ENCODE assay signal across 13 mouse cellular contexts in genomic region chr4:82663749-82664381, GRCm38 (mm10). TPM values are rescaled to one million over a fixed set of nuclear protein-coding genes. Genes with fewer than 3 reads are reported as not detected.
A peak's percentile ranks its signal among the peaks of the same experiment; 100 is the strongest.
DNase-seq lines count a peak whose midpoint lies in the region; ATAC-seq and TF ChIP-seq lines count a peak whose summit lies in the region.
"Had no signal": no experiment of that assay in that cellular context is flagged by ENCODE, and none has a peak within 500 bp of the region (broad histone marks: within the 10 kb centered on the region; RNA-seq: fewer than 3 reads in every experiment).

No protein-coding gene starts in this region.

- H3K9ac ChIP-seq in heart, adult 2 months (ENCODE audit: low read depth, low read length): no peak overlapping the region
- H3K9ac ChIP-seq in lung, postnatal 0 days (replicated peaks; ENCODE audit: low read depth): no peak overlapping the region
- H3K9ac ChIP-seq in neural tube, embryonic 14.5 days (replicated peaks; ENCODE audit: low read depth, low read length): no peak overlapping the region

- no peak for TF ChIP-seq EP300 in heart, adult 2 months (IDR thresholded peaks at IDR 0.05; ENCODE audit: insufficient read depth, low read depth, low read length)
- TF ChIP-seq EP300 in lung, postnatal 0 days (IDR thresholded peaks at IDR 0.05): no peak

- H3K27me3 ChIP-seq in cerebellum, adult 2 months (ENCODE audit: control insufficient read depth, insufficient read depth, low read length): no peaks in the 10 kb centered on the region
- H3K27me3 ChIP-seq in heart, adult 2 months (ENCODE audit: control insufficient read depth, insufficient read depth, low read length): no peaks in the 10 kb centered on the region
- H3K27me3 ChIP-seq in lung, postnatal 0 days (replicated peaks; ENCODE audit: insufficient read depth, low read length): no peaks in the 10 kb centered on the region
- H3K27me3 ChIP-seq in neural tube, embryonic 14.5 days (ENCODE audit: control insufficient read depth, insufficient read depth, low read length): no peaks in the 10 kb centered on the region

- no peak for ATAC-seq in lung, postnatal 0 days
- ATAC-seq in neural tube, embryonic 14.5 days (ENCODE audit: low read depth): peak; percentile 45; the same call in 1 of the 2 replicates

- no peak overlapping the region for H3K4me3 ChIP-seq in cerebellum, adult 2 months (replicated peaks; ENCODE audit: insufficient read depth, low read depth, low read length)
- no peak overlapping the region for H3K4me3 ChIP-seq in heart, adult 2 months
- H3K4me3 ChIP-seq in lung, postnatal 0 days (ENCODE audit: low read depth, low read length): no peak overlapping the region
- no peak overlapping the region for H3K4me3 ChIP-seq in neural tube, embryonic 14.5 days (ENCODE audit: low read depth, low read length)

- peak; percentile 16; the same call in 1 of the 2 replicates for TF ChIP-seq CTCF in cerebellum, adult 2 months (IDR thresholded peaks at IDR 0.05; ENCODE audit: borderline replicate concordance, insufficient read depth, low read depth, low read length)
- peak; percentile 21 for TF ChIP-seq CTCF in heart, adult 2 months (IDR thresholded peaks at IDR 0.05)
- TF ChIP-seq CTCF in lung, postnatal 0 days (IDR thresholded peaks at IDR 0.05): peak; percentile 31; the same call in 1 of the 2 replicates

- H3K4me1 ChIP-seq in cerebellum, adult 2 months (ENCODE audit: control insufficient read depth, insufficient read depth, low read length): no peaks in the 10 kb centered on the region
- H3K4me1 ChIP-seq in heart, adult 2 months (ENCODE audit: control insufficient read depth, insufficient read depth, low read length): no peaks in the 10 kb centered on the region
- no peaks in the 10 kb centered on the region for H3K4me1 ChIP-seq in lung, postnatal 0 days (ENCODE audit: insufficient read depth, low read depth, low read length)
- 0 out of 2 replicates have a peak, but pooled peaks cover 4% of the 10 kb centered on the region for H3K4me1 ChIP-seq in neural tube, embryonic 14.5 days (ENCODE audit: control insufficient read depth, insufficient read depth, low read length)

- no peaks in the 10 kb centered on the region for H3K9me3 ChIP-seq in lung, postnatal 0 days (ENCODE audit: low read length)
- no peaks in the 10 kb centered on the region for H3K9me3 ChIP-seq in neural tube, embryonic 14.5 days (ENCODE audit: control insufficient read depth, low read length)

- no peaks in the 10 kb centered on the region for H3K79me2 ChIP-seq in heart, adult 2 months (replicated peaks; ENCODE audit: control insufficient read depth, insufficient read depth, low read length)

- no peak overlapping the region for H3K27ac ChIP-seq in cerebellum, adult 2 months (ENCODE audit: insufficient read depth, low read length)
- H3K27ac ChIP-seq in heart, adult 2 months: no peak overlapping the region
- no peak overlapping the region for H3K27ac ChIP-seq in lung, postnatal 0 days (ENCODE audit: low read length)
- H3K27ac ChIP-seq in neural tube, embryonic 14.5 days (ENCODE audit: low read depth, low read length): no peak overlapping the region

- H3K4me2 ChIP-seq in lung, postnatal 0 days (replicated peaks; ENCODE audit: low read depth, low read length): no peak overlapping the region
- H3K4me2 ChIP-seq in neural tube, embryonic 14.5 days (ENCODE audit: low read depth, low read length): no peak overlapping the region

- no peak for DNase-seq in cerebellum, adult 2 months
- no peak for DNase-seq in cerebellum, postnatal 36 days
- no peak for DNase-seq in heart, adult 2 months
- no peak for DNase-seq in heart, adult 9 months (ENCODE audit: low spot score in 2 of 2)
- DNase-seq in lung, postnatal 0 days (ENCODE audit: low spot score): no peak
- no peak for DNase-seq in lung, postnatal 10 days
- no peak for DNase-seq in urinary bladder, adult 2 months (ENCODE audit: low spot score)
- DNase-seq: adrenal gland, postnatal 10 days; heart, postnatal 36 days; kidney, adult 9 months; right cerebral cortex, adult 18-20 months had no signal

- no peak for TF ChIP-seq POLR2A in cerebellum, adult 2 months (IDR thresholded peaks at IDR 0.05; ENCODE audit: borderline replicate concordance, insufficient read depth, low read length)
- no peak for TF ChIP-seq POLR2A in heart, adult 2 months (IDR thresholded peaks at IDR 0.05; ENCODE audit: insufficient read depth, low read depth, low read length)

- intact Hi-C loops in heart, adult 2 months (cut with DNase I): no loop called here

- H3K36me3 ChIP-seq in heart, adult 2 months (ENCODE audit: control insufficient read depth, insufficient read depth, low read length): no peaks in the 10 kb centered on the region
- no peaks in the 10 kb centered on the region for H3K36me3 ChIP-seq in lung, postnatal 0 days (ENCODE audit: insufficient read depth, low read length)
- no peaks in the 10 kb centered on the region for H3K36me3 ChIP-seq in neural tube, embryonic 14.5 days (ENCODE audit: control insufficient read depth, insufficient read depth, low read length)

- 87% methylated on average over 6 of the region's 6 CpGs for WGBS in cerebellum, adult 2 months
- 84% methylated on average over 6 of the region's 6 CpGs for WGBS in heart, adult 2 months
- WGBS in lung, postnatal 0 days: 78% methylated on average over 6 of the region's 6 CpGs
- 67% methylated on average over 6 of the region's 6 CpGs for WGBS in neural tube, embryonic 14.5 days

RNA-seq across cellular contexts. Expression of gene Nfib, which starts 41.7 kb away (rescaled TPM):
- 44.3 and 45.5 TPM in 2 replicates for polyA plus RNA-seq in cerebellum, adult 2 months (2012; rRNA removed)
- 100 to 1,000 TPM; 118 to 121 TPM for total RNA-seq in heart, adult 2 months (2021)
- 32.1 and 44.2 TPM in 2 replicates for polyA plus RNA-seq in heart, adult 2 months (2012; rRNA removed)
- 52.1 and 63.7 TPM in 2 replicates for polyA plus RNA-seq in lung, postnatal 0 days (2015; fragmentation: Nextera tagmentation; extraction: Ambion mirVana)
- polyA plus RNA-seq in neural tube, embryonic 14.5 days (2014; fragmentation: Nextera tagmentation; extraction: Ambion mirVana): 111 and 113 TPM in 2 replicates
- polyA plus RNA-seq in urinary bladder, adult 2 months (2012; rRNA removed): 28.0 and 45.3 TPM in 2 replicates
- total RNA-seq: neutrophil, adult 5-6 weeks had no signal
